34 mouse cellular contexts compared by ENCODE assay signal in genomic region chr2:70354056-70354455, GRCm38 (mm10).
"Had no signal": no experiment of that assay in that cellular context is flagged by ENCODE, and none has a peak within 500 bp of the region (broad histone marks: within the 10 kb centered on the region; RNA-seq: fewer than 3 reads in every experiment).

No protein-coding gene starts in this region.

- H3K27ac ChIP-seq: heart, embryonic 10.5 days; heart, embryonic 13.5 days; heart, embryonic 15.5 days; hindbrain, embryonic 10.5 days; hindbrain, embryonic 12.5 days; hindbrain, embryonic 13.5 days; hindbrain, embryonic 14.5 days; hindbrain, embryonic 15.5 days; hindbrain, postnatal 0 days; intestine, embryonic 15.5 days; kidney, embryonic 15.5 days; kidney, postnatal 0 days; layer of hippocampus, adult 2 months had no signal

- H3K27me3 ChIP-seq: heart, embryonic 12.5 days; heart, embryonic 13.5 days; heart, embryonic 15.5 days; hindbrain, embryonic 12.5 days; hindbrain, embryonic 13.5 days; hindbrain, embryonic 15.5 days; intestine, embryonic 15.5 days; kidney, embryonic 15.5 days had no signal

- H3K4me3 ChIP-seq: heart, embryonic 10.5 days; heart, embryonic 12.5 days; heart, embryonic 13.5 days; heart, embryonic 15.5 days; hindbrain, embryonic 10.5 days; hindbrain, embryonic 12.5 days; hindbrain, embryonic 13.5 days; hindbrain, embryonic 15.5 days; intestine, embryonic 15.5 days; kidney, embryonic 15.5 days; layer of hippocampus, adult 2 months had no signal

- H3K9ac ChIP-seq: heart, embryonic 12.5 days; heart, embryonic 13.5 days; heart, embryonic 15.5 days; hindbrain, embryonic 12.5 days; hindbrain, embryonic 13.5 days; hindbrain, embryonic 14.5 days; hindbrain, embryonic 15.5 days; intestine, embryonic 15.5 days; kidney, embryonic 15.5 days had no signal

- DNase-seq: heart, postnatal 10 days; heart, postnatal 14 days; heart, postnatal 36 days; heart, postnatal 4 days; kidney, adult 11 months; kidney, adult 18-20 months; kidney, adult 2 months; kidney, adult 8-10 months; kidney, adult 9 months; kidney, postnatal 10 days; kidney, postnatal 14 days; kidney, postnatal 25 days; kidney, postnatal 36 days; kidney, postnatal 4 days; layer of hippocampus, adult 9-11 months; layer of hippocampus, postnatal 36 days had no signal

- H3K4me1 ChIP-seq: heart, embryonic 10.5 days; heart, embryonic 12.5 days; heart, embryonic 13.5 days; heart, embryonic 15.5 days; hindbrain, embryonic 10.5 days; hindbrain, embryonic 12.5 days; hindbrain, embryonic 13.5 days; intestine, embryonic 15.5 days; kidney, embryonic 15.5 days had no signal

- H3K9me3 ChIP-seq: heart, embryonic 10.5 days; heart, embryonic 12.5 days; heart, embryonic 15.5 days; hindbrain, embryonic 13.5 days; hindbrain, embryonic 15.5 days; intestine, embryonic 15.5 days; kidney, embryonic 15.5 days had no signal

- H3K36me3 ChIP-seq: heart, embryonic 10.5 days; heart, embryonic 12.5 days; heart, embryonic 13.5 days; heart, embryonic 15.5 days; hindbrain, embryonic 10.5 days; hindbrain, embryonic 12.5 days; hindbrain, embryonic 13.5 days; hindbrain, embryonic 15.5 days; intestine, embryonic 15.5 days; kidney, embryonic 15.5 days had no signal

- H3K4me2 ChIP-seq: heart, embryonic 12.5 days; heart, embryonic 13.5 days; heart, embryonic 15.5 days; hindbrain, embryonic 12.5 days; hindbrain, embryonic 13.5 days; hindbrain, embryonic 14.5 days; hindbrain, embryonic 15.5 days; intestine, embryonic 15.5 days; kidney, embryonic 15.5 days had no signal

- ATAC-seq: hindbrain, embryonic 16.5 days; hindbrain, postnatal 0 days; inflammation-experienced regulatory T-cells, adult 6 months; intestine, embryonic 15.5 days; intestine, embryonic 16.5 days; intestine, postnatal 0 days had no signal
